Mouse (Mus musculus): ENCODE results near the gene Ifngr2. TPM values are rescaled to one million over a fixed set of nuclear protein-coding genes. Genes with fewer than 3 reads are reported as not detected.

Ifngr2 gene
- polyA plus RNA-seq, 1 experiment, result 11.4 TPM

DNA sequence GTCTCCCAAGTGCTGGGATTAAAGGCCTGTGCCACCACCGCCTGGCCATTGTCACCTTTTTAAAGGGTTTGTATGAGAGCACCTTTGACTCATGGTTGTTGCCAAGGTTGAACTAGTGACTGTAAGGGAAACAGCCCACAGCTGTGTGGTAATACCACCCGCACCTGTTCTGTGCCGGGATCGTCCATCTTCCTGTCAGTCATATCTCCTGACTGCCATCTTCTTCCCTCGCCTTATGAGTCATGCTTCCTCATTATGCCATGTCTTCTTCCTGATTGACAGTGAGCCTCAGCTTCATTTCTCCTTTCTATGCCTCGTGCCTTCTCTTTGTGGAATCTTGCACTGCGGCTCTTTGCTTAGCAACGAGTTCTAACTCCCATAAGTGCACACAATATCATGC, 60.1 kb downstream of the Ifngr2 start:
- no peaks in the 10 kb centered on the region for H3K27me3 ChIP-seq (ENCODE audit: control insufficient read depth, insufficient read depth, low read length)
- TF ChIP-seq CTCF (IDR thresholded peaks at IDR 0.05; ENCODE audit: control insufficient read depth, insufficient read depth, insufficient replicate concordance, low read depth, low read length) (no peak), POLR2A (IDR thresholded peaks at IDR 0.05; ENCODE audit: control insufficient read depth, low read depth, low read length) (no peak)
- H3K36me3 ChIP-seq (ENCODE audit: control insufficient read depth, insufficient read depth, low read length), result no peaks in the 10 kb centered on the region
- no peak overlapping the region for H3K27ac ChIP-seq (ENCODE audit: control insufficient read depth, insufficient read depth, low read depth, low read length)
- H3K4me3 ChIP-seq (ENCODE audit: control insufficient read depth, low read depth, low read length), result no peak overlapping the region
- H3K4me1 ChIP-seq (ENCODE audit: control insufficient read depth, insufficient read depth, low read length), result peaks cover 11% of the 10 kb centered on the region

DNA sequence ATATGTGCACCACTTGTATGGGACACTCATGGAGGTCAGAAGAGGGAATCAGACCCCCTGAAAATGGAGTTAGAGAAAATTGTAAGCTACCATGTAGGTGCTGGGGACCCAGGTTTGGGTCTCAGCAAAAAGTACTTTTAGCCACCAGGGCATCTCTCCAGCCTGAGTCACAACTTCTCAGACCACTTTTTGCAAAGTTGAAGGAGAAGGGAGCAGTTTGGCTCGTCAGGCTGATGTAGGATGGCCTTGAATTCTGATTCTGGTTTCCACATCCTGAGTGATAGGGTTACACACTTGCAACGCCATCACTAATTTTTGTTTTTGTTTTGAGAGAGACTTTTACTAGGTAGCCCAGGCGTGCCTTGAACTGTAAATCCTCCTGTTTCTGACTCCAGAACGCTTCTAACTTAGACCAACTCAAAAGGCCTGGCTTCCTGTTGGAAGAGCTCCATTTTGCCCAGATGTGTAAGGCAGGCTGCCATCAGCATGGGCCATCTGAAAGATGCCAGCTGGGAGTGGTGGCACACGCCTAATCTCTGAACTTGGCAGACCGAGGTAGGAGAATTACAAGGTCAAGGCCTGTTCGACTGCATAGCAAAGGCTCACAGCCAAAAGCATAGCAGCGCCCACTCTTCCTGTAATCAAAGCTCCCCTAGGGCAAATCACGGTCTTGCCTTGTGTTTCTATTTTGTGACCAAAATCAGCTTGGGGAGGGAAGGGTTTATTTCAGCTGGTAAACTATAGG, 62.8 kb downstream of the Ifngr2 start:
- Histone ChIP-seq H3K4me3 (ENCODE audit: control insufficient read depth, low read depth, low read length) (no peak overlapping the region), H3K27me3 (ENCODE audit: control insufficient read depth, insufficient read depth, low read length) (no peaks in the 10 kb centered on the region), H3K27ac (ENCODE audit: control insufficient read depth, insufficient read depth, low read depth, low read length) (no peak overlapping the region; the same call in 1 of the 2 replicates), H3K4me1 (ENCODE audit: control insufficient read depth, insufficient read depth, low read length) (peaks cover 14% of the 10 kb centered on the region), H3K36me3 (ENCODE audit: control insufficient read depth, insufficient read depth, low read length) (no peaks in the 10 kb centered on the region)
- TF ChIP-seq CTCF (IDR thresholded peaks at IDR 0.05; ENCODE audit: control insufficient read depth, insufficient read depth, insufficient replicate concordance, low read depth, low read length) (no peak), POLR2A (IDR thresholded peaks at IDR 0.05; ENCODE audit: control insufficient read depth, low read depth, low read length) (no peak)

DNA sequence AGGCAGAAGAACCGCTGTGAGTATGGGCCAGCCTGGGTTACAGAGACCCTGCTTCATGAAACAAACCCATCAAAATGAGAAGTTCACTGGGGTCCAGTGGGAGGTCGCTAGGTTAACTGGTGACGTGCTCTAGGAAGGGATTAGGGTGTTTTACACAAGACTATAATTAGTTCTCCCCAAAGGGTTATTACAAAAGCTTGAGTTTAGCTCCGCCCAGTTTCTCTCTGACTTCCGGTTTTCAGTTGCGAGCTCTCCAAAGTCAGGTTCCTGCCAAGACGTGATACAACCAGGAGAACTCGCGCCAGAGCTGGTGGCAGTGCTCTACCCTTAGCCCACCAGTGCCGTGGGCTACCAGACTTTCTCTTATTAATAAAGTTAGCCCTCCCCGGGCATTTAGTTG, 64.4 kb downstream of the Ifngr2 start:
- H3K4me3 ChIP-seq (ENCODE audit: control insufficient read depth, low read depth, low read length), result peak overlapping the region; percentile 78

DNA sequence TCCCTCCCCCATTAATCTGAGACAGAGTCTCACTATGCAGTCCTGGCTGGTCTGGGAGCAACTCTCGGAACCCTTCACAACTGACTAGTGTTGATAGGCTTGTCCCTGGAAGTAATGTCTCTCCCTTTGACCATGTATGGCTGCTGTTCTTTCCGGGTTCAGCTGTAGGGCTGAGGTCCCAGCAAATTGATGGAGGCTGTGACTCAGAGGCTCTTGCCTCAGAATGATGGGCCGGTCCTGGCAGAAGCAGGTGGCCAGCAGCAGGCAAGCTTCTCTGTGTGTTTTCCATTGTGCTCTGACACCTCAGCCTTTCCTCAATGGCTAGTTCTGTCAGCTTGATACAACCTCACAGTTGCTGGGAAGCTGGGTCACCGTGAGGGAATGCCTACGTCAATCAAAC, 65.7 kb downstream of the Ifngr2 start:
- H3K36me3 ChIP-seq (ENCODE audit: control insufficient read depth, insufficient read depth, low read length), result peaks cover 3% of the 10 kb centered on the region
- TF ChIP-seq CTCF (IDR thresholded peaks at IDR 0.05; ENCODE audit: control insufficient read depth, insufficient read depth, insufficient replicate concordance, low read depth, low read length), result no peak
- TF ChIP-seq POLR2A (IDR thresholded peaks at IDR 0.05; ENCODE audit: control insufficient read depth, low read depth, low read length), result no peak
- no peaks in the 10 kb centered on the region for H3K27me3 ChIP-seq (ENCODE audit: control insufficient read depth, insufficient read depth, low read length)
- H3K27ac ChIP-seq (ENCODE audit: control insufficient read depth, insufficient read depth, low read depth, low read length), result no peak overlapping the region
- H3K4me1 ChIP-seq (ENCODE audit: control insufficient read depth, insufficient read depth, low read length), result peaks cover 14% of the 10 kb centered on the region
- no peak overlapping the region for H3K4me3 ChIP-seq (ENCODE audit: control insufficient read depth, low read depth, low read length)

More for the DNA sequence above, 64.4 kb downstream of the Ifngr2 start:
- Histone ChIP-seq H3K27ac (ENCODE audit: control insufficient read depth, insufficient read depth, low read depth, low read length) (peak overlapping the region; percentile 70), H3K27me3 (ENCODE audit: control insufficient read depth, insufficient read depth, low read length) (no peaks in the 10 kb centered on the region), H3K4me1 (ENCODE audit: control insufficient read depth, insufficient read depth, low read length) (peaks cover 14% of the 10 kb centered on the region), H3K36me3 (ENCODE audit: control insufficient read depth, insufficient read depth, low read length) (peaks cover 1% of the 10 kb centered on the region)
- TF ChIP-seq CTCF (IDR thresholded peaks at IDR 0.05; ENCODE audit: control insufficient read depth, insufficient read depth, insufficient replicate concordance, low read depth, low read length) (no peak), POLR2A (IDR thresholded peaks at IDR 0.05; ENCODE audit: control insufficient read depth, low read depth, low read length) (0 out of 2 replicates have a peak, but pooled peaks have one; percentile 6)

DNA sequence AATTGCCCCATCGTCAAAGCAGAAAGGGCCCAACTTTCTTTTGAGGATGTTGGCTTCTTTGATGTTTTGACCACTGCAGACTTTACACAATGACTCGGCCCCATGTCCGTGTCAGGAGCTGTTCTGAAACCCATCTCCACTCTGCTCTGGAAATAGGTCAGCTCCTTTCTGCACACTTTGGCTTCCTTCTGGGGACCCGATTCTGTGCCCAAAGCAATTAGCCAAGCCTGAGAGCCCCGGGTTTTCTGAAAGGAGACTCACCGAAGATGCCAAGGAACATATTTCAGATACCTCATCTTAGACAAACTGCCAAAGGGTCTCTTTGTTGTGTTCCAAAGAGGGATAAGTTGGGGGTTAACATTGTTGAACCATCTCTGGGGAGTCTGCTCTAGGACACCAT, 67.7 kb downstream of the Ifngr2 start:
- H3K4me3 ChIP-seq (ENCODE audit: control insufficient read depth, low read depth, low read length), result no peak overlapping the region
- H3K27ac ChIP-seq (ENCODE audit: control insufficient read depth, insufficient read depth, low read depth, low read length), result no peak overlapping the region
- TF ChIP-seq CTCF (IDR thresholded peaks at IDR 0.05; ENCODE audit: control insufficient read depth, insufficient read depth, insufficient replicate concordance, low read depth, low read length) (no peak), POLR2A (IDR thresholded peaks at IDR 0.05; ENCODE audit: control insufficient read depth, low read depth, low read length) (no peak)
- peaks cover 3% of the 10 kb centered on the region for H3K36me3 ChIP-seq (ENCODE audit: control insufficient read depth, insufficient read depth, low read length)
- no peaks in the 10 kb centered on the region for H3K27me3 ChIP-seq (ENCODE audit: control insufficient read depth, insufficient read depth, low read length)
- H3K4me1 ChIP-seq (ENCODE audit: control insufficient read depth, insufficient read depth, low read length), result peaks cover 16% of the 10 kb centered on the region

Other genes with a start within 250 kb of the Ifngr2 start
- 4.4 and 4.7 TPM in 2 replicates for gene Ifnar2, start 174.3 kb upstream of the Ifngr2 start, polyA plus RNA-seq (2012; rRNA removed)
- gene Gm21970, start 155.4 kb upstream of the Ifngr2 start, polyA plus RNA-seq (2012; rRNA removed), result not detected in 2 replicates
- gene Il10rb, start 140.9 kb upstream of the Ifngr2 start, polyA plus RNA-seq (2012; rRNA removed), result 6.4 and 7.2 TPM in 2 replicates
- 6.7 and 7.9 TPM in 2 replicates for gene Ifnar1, start 61.8 kb upstream of the Ifngr2 start, polyA plus RNA-seq (2012; rRNA removed)
- gene Tmem50b, start 50.7 kb downstream of the Ifngr2 start, polyA plus RNA-seq (2012; rRNA removed), result 50.6 and 54.1 TPM in 2 replicates
- gene Dnajc28, start 72.0 kb downstream of the Ifngr2 start, polyA plus RNA-seq (2012; rRNA removed), result 9.0 and 12.5 TPM in 2 replicates
- gene Gart, start 99.9 kb downstream of the Ifngr2 start, polyA plus RNA-seq (2012; rRNA removed), result 22.5 and 24.1 TPM in 2 replicates
- 94.4 and 114 TPM in 2 replicates for gene Son, start 100.4 kb downstream of the Ifngr2 start, polyA plus RNA-seq (2012; rRNA removed)
- 45.4 and 45.8 TPM in 2 replicates for gene Donson, start 141.7 kb downstream of the Ifngr2 start, polyA plus RNA-seq (2012; rRNA removed)
- 21.9 and 27.0 TPM in 2 replicates for gene Cryzl1, start 181.9 kb downstream of the Ifngr2 start, polyA plus RNA-seq (2012; rRNA removed)
- gene Itsn1, start 182.2 kb downstream of the Ifngr2 start, polyA plus RNA-seq (2012; rRNA removed), result 30.5 and 31.7 TPM in 2 replicates

Measured in testis, adult 2 months (tissue).